Mouse (Mus musculus): ENCODE data around the gene Defb23. TPM values are rescaled to one million over a fixed set of nuclear protein-coding genes. Genes with fewer than 3 reads are reported as not detected.

The Defb23 gene
- polyA plus RNA-seq, 1 experiment from 2014 or later: not detected

- no peak for ATAC-seq (ENCODE audit: insufficient number of reproducible peaks, insufficient read depth, low FRiP score, low read depth)
- Histone ChIP-seq H3K9ac (replicated peaks; ENCODE audit: low read depth, low read length) (peak overlapping the region; percentile 99; the same call in 1 of the 2 replicates), H3K9me3 (ENCODE audit: control insufficient read depth, low read depth, low read length) (no peaks in the 10 kb centered on the region), H3K27ac (ENCODE audit: low read length) (peak overlapping the region; percentile 99), H3K4me1 (ENCODE audit: control insufficient read depth, insufficient read depth, low read length) (peaks cover 31% of the 10 kb centered on the region), H3K4me3 (ENCODE audit: low read depth, low read length) (peak overlapping the region; percentile 85), H3K27me3 (ENCODE audit: control insufficient read depth, insufficient read depth, low read length) (no peaks in the 10 kb centered on the region), H3K4me2 (replicated peaks; ENCODE audit: low read depth, low read length) (peak overlapping the region; percentile 92), H3K36me3 (ENCODE audit: control insufficient read depth, insufficient read depth, low read length) (no peaks in the 10 kb centered on the region)
- 6% methylated on average over 7 of the region's 7 CpGs for WGBS
These were observed 52.9 kb downstream of the Defb23 start for GRCm38 (mm10) chr2:152411471-152411870.

DNA sequence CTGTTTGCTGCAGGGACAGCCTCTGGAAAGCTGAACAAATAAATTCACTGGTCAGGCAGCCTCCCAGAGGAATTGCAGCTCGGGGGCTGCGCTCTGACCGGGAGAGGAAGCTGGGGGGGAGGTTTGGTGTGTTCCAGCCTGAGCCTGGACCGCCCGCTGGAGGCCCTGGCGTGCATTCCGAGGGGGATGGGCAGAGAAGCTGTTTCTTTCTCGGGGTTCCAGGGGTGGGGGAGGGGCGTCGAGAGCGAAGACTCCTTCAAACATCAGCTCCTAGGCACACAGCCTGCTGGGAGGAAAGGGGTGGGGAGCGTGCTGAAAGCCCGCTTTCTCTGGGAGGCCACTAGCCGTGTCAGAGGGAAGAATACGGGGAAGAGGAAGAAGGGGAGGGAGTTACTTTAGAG, 53.4 kb downstream of the Defb23 start:
- ATAC-seq (ENCODE audit: insufficient number of reproducible peaks, insufficient read depth, low FRiP score, low read depth): peak; percentile 74
- H3K9me3 ChIP-seq (ENCODE audit: control insufficient read depth, low read depth, low read length): no peaks in the 10 kb centered on the region
- H3K27ac ChIP-seq (ENCODE audit: low read length): peak overlapping the region; percentile 99
- H3K4me3 ChIP-seq (ENCODE audit: low read depth, low read length): peak overlapping the region; percentile 85
- peak overlapping the region; percentile 92 for H3K4me2 ChIP-seq (replicated peaks; ENCODE audit: low read depth, low read length)
- H3K27me3 ChIP-seq (ENCODE audit: control insufficient read depth, insufficient read depth, low read length): no peaks in the 10 kb centered on the region
- WGBS: 1% methylated on average over 15 of the region's 15 CpGs
- peak overlapping the region; percentile 99; the same call in 1 of the 2 replicates for H3K9ac ChIP-seq (replicated peaks; ENCODE audit: low read depth, low read length)
- no peaks in the 10 kb centered on the region for H3K36me3 ChIP-seq (ENCODE audit: control insufficient read depth, insufficient read depth, low read length)
- peaks cover 31% of the 10 kb centered on the region for H3K4me1 ChIP-seq (ENCODE audit: control insufficient read depth, insufficient read depth, low read length)

- Histone ChIP-seq H3K9me3 (ENCODE audit: control insufficient read depth, low read depth, low read length) (no peaks in the 10 kb centered on the region), H3K36me3 (ENCODE audit: control insufficient read depth, insufficient read depth, low read length) (no peaks in the 10 kb centered on the region), H3K4me3 (ENCODE audit: low read depth, low read length) (no peak overlapping the region), H3K4me2 (replicated peaks; ENCODE audit: low read depth, low read length) (no peak overlapping the region), H3K9ac (replicated peaks; ENCODE audit: low read depth, low read length) (no peak overlapping the region), H3K27me3 (ENCODE audit: control insufficient read depth, insufficient read depth, low read length) (no peaks in the 10 kb centered on the region), H3K4me1 (ENCODE audit: control insufficient read depth, insufficient read depth, low read length) (peaks cover 34% of the 10 kb centered on the region), H3K27ac (ENCODE audit: low read length) (peak overlapping the region; percentile 99)
- 61% methylated on average over 6 of the region's 6 CpGs for WGBS
- ATAC-seq (ENCODE audit: insufficient number of reproducible peaks, insufficient read depth, low FRiP score, low read depth): no peak
These were observed 54.6 kb downstream of the Defb23 start for GRCm38 (mm10) chr2:152409781-152410180.

Other genes with a start within 250 kb of the Defb23 start
- gene Csnk2a1, start 237.8 kb downstream of the Defb23 start, polyA plus RNA-seq (2014; fragmentation: Nextera tagmentation; extraction: Ambion mirVana): 129 and 133 TPM in 2 replicates
- 40.0 and 45.5 TPM in 2 replicates for gene Tbc1d20, start 170.8 kb downstream of the Defb23 start, polyA plus RNA-seq (2014; fragmentation: Nextera tagmentation; extraction: Ambion mirVana)
- 81.9 and 88.1 TPM in 2 replicates for gene Rbck1, start 132.0 kb downstream of the Defb23 start, polyA plus RNA-seq (2014; fragmentation: Nextera tagmentation; extraction: Ambion mirVana)
- gene Trib3, start 120.6 kb downstream of the Defb23 start, polyA plus RNA-seq (2014; fragmentation: Nextera tagmentation; extraction: Ambion mirVana): 0.73 and 1.1 TPM in 2 replicates
- 2.2 and 3.8 TPM in 2 replicates for gene Nrsn2, start 88.0 kb downstream of the Defb23 start, polyA plus RNA-seq (2014; fragmentation: Nextera tagmentation; extraction: Ambion mirVana)
- 13.6 and 15.7 TPM in 2 replicates for gene Sox12, start 66.6 kb downstream of the Defb23 start, polyA plus RNA-seq (2014; fragmentation: Nextera tagmentation; extraction: Ambion mirVana)
- gene Zcchc3, start 49.6 kb downstream of the Defb23 start, polyA plus RNA-seq (2014; fragmentation: Nextera tagmentation; extraction: Ambion mirVana): 41.0 and 43.5 TPM in 2 replicates
- gene 6820408C15Rik, start 49.0 kb downstream of the Defb23 start, polyA plus RNA-seq (2014; fragmentation: Nextera tagmentation; extraction: Ambion mirVana): 0.33 and 0.69 TPM in 2 replicates
- gene Defb20, start 12.4 kb upstream of the Defb23 start, polyA plus RNA-seq (2014; fragmentation: Nextera tagmentation; extraction: Ambion mirVana): not detected in 2 replicates
- gene Defb22, start 25.5 kb upstream of the Defb23 start, polyA plus RNA-seq (2014; fragmentation: Nextera tagmentation; extraction: Ambion mirVana): not detected in 2 replicates
- gene Defb26, start 47.1 kb upstream of the Defb23 start, polyA plus RNA-seq (2014; fragmentation: Nextera tagmentation; extraction: Ambion mirVana): not detected in 2 replicates
- not detected in 2 replicates for gene Defb28, start 53.6 kb upstream of the Defb23 start, polyA plus RNA-seq (2014; fragmentation: Nextera tagmentation; extraction: Ambion mirVana)
- not detected in 2 replicates for gene Defb29, start 75.5 kb upstream of the Defb23 start, polyA plus RNA-seq (2014; fragmentation: Nextera tagmentation; extraction: Ambion mirVana)
- gene Gm17416, start 104.7 kb upstream of the Defb23 start, polyA plus RNA-seq (2014; fragmentation: Nextera tagmentation; extraction: Ambion mirVana): not detected in 2 replicates
- gene Defb21, start 108.1 kb upstream of the Defb23 start, polyA plus RNA-seq (2014; fragmentation: Nextera tagmentation; extraction: Ambion mirVana): not detected in 2 replicates
- gene Defb19, start 115.7 kb upstream of the Defb23 start, polyA plus RNA-seq (2014; fragmentation: Nextera tagmentation; extraction: Ambion mirVana): not detected in 2 replicates
- gene Defb45, start 134.8 kb upstream of the Defb23 start, polyA plus RNA-seq (2014; fragmentation: Nextera tagmentation; extraction: Ambion mirVana): not detected in 2 replicates
- not detected in 2 replicates for gene Defb36, start 139.7 kb upstream of the Defb23 start, polyA plus RNA-seq (2014; fragmentation: Nextera tagmentation; extraction: Ambion mirVana)
- gene Defb25, start 158.4 kb upstream of the Defb23 start, polyA plus RNA-seq (2014; fragmentation: Nextera tagmentation; extraction: Ambion mirVana): 3.9 TPM in 1 of 2 replicates, not detected in the other
- 21.9 and 22.3 TPM in 2 replicates for gene Rem1, start 162.3 kb upstream of the Defb23 start, polyA plus RNA-seq (2014; fragmentation: Nextera tagmentation; extraction: Ambion mirVana)
- 120 and 122 TPM in 2 replicates for gene H13, start 204.8 kb upstream of the Defb23 start, polyA plus RNA-seq (2014; fragmentation: Nextera tagmentation; extraction: Ambion mirVana)
- gene Mcts2, start 222.4 kb upstream of the Defb23 start, polyA plus RNA-seq (2014; fragmentation: Nextera tagmentation; extraction: Ambion mirVana): 26.5 and 30.1 TPM in 2 replicates